Mouse (Mus musculus) erythroblast, embryonic 14.5 days (primary cell): ENCODE measurements around the gene St14.

ENCODE experiments used
- GATA1 ChIP-seq: IDR thresholded peaks from 2 replicates; pipeline ENCODE4 v1.6.1; 2012; ENCODE audit warnings: low read length, inconsistent platforms, mixed read lengths
- TAL1 ChIP-seq: IDR thresholded peaks from 3 replicates; pipeline ENCODE4 v1.6.1; 2012; ENCODE audit warnings: low read length, inconsistent platforms, mixed read lengths

- TF ChIP-seq GATA1 (no peak), TAL1 (no peak)
These were observed 39.4 kb downstream of the St14 start for GRCm38 (mm10) chr9:31092111-31092832.
